Mouse (Mus musculus): ENCODE data around the gene Nostrin.

The Nostrin gene

DNA sequence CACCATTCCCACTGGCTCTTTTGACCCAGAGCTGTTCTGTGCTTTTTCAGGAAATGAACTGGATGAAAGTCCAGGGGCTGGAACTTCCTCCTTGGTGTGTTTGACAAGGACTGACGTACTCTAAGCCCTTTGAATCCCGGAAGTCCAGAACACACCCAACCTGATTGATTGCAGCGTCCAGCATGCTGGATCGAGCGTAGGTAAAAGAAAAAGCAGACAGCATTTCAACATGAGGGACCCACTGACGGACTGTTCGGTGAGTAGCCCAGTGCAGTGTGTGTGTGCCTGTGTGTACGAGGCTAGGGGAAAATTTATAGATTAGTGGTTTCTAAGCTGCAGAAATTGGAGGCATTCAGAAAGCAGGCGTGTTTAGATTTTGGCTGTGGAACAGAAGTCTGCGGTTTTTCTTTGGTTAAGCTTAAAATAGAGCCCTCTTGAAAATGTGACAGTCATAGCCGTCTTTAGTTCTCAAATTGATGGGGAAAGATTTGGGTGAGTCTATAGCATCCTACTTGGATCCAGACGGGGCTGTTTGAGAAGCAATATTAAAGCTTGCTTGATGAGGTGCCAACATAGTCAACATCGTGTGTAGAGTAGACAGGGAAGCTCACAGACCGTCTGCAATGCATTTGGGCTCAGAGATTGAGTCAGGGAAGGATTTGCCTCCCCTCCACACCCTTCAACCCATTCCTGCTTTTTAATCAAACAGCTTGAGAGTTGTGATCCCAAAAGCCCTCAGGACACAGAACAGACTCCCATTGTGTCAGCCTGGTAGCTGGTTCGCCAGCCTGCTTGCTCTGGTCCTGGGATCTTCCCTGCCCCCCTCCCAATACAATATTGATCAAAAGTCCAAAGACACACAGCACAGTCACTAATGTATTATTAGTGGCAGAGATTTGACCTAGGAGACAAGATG, at the start of gene Nostrin:
Nostrin (plus strand) TSS at position 140 of the 916 bp plus-strand sequence.
- DNase-seq: peak; percentile 61 to 63

DNA sequence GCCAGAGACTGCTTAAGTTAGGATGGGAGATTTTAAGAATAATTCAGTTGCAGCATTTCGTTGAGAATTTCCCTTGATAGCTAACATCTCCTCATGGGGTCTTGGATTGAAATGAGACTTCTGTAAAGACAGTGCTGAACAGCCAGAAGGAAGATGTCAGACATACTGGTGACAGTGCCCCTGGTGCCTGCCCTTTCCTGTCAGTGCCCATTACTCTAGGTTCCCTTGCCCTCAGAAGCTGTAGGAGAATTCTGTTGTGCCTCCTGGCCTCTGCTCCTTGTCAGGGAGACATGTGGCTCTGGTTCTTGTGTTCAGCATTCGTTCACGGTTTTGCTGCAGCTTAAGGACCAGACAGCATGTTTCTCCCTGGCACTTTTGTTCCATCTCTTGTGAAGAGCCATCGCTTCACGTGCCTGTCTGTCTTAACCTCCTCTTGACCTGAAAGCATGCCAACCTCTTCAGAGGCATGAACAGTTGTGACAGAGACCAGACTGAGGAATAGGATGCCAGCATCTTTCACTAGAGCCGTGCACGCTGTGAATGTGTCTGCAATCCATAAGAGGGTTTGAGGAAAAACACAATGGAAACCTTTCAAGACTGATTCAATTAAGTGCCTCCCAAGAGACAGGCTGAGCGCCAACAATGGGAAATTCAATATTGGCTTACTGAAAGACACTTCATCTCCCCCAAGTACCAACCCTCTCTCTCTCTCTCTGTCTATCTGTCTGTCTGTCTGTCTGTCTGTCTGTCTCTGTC, 48.9 kb upstream of the Nostrin start:
- DNase-seq: no peak

DNA sequence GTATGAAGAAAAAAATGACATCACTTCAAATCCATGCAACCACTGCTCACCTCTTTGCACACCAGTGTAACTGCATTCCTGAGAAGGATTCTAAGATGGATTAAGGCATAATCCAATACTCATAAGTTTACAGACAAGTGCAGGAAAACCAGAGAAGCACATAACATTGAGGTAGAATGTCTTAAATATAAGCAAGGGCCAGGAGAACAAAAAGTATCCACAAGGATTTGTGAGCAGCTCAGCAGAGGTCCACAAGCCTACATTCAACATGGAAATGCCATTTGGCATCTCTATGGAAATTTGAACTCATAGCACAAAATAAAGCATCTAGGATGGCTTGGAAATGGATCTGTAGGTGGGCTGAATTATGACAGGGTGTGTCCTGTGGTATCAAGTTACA, 39.8 kb upstream of the Nostrin start:
- DNase-seq: no peak

DNA sequence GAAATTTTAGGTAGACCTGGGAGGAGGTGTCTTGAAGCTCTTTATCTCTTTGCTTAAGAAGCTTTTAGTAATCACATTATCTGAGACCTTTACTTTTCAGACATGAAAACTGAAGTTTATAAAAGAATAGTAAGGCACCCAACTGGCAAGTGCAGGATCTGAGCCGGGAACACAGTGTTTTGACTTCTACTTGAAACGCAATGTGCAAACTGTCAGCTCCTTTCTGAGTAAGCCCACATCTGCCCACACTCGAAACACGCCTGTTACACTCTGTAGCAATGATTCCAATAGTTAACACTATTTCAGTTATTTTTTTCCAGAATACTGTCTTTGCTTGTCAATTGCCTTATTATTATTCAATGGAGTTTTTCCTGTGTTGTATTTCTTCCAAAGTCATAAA, 38.8 kb upstream of the Nostrin start:
- no peak for DNase-seq

DNA sequence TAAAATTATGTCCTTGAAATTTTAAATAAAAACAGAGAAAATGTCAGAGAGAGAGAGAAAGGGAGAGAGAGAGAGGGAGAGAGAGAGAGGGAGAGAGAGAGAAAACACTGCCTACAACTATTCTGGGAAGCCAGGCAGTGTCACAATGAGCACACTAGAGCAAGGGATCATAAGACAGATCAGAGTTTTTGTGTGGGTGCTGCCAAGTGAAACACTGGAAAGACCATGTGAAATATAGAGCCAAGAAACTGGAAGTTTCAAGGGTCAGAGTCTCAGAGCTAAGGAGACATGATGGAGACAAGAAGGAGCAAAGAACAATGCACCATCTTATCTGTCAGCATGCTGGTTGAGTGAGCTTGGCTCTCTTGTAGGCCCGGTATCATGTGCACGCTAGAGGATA, 38.1 kb upstream of the Nostrin start:
- DNase-seq: no peak

DNA sequence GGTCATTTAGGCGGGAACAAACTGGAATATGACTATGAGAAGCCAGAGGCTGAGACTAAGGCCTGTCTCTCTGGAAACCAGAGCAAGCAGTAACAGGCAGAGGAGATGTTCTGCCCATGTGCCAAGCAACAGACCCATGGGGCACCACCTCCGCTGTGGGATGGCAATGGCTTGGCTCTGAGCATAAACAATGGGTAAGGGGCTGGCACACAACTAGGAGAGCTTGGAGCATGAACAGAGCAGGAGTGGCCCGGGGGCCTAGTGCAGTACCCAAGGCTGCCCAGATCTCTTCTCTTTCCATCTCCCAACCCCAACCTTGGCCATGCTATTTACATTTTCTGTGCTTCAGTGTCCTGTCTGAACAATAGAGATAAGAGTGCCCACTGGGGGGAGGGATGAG, 36.9 kb upstream of the Nostrin start:
- no peak for DNase-seq

DNA sequence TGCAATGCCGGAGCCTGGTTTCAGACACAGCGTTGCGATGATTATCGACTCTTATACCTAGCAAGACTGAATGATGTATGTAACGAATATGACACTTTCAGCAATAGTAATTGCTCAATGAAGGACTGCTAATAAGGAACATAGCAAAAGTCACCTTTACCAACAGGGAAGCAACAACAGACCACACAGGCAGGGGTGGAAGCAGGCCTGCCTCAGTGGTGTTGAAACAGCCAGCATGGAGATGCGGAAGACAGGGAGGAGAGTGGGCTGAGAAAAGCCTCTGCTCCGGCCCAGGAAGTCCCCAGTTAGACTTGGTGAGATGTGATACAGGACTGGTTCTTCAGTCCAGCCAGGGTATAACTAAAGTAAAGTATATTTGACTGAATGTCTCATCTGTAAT, 36.5 kb upstream of the Nostrin start:
- no peak for DNase-seq

DNA sequence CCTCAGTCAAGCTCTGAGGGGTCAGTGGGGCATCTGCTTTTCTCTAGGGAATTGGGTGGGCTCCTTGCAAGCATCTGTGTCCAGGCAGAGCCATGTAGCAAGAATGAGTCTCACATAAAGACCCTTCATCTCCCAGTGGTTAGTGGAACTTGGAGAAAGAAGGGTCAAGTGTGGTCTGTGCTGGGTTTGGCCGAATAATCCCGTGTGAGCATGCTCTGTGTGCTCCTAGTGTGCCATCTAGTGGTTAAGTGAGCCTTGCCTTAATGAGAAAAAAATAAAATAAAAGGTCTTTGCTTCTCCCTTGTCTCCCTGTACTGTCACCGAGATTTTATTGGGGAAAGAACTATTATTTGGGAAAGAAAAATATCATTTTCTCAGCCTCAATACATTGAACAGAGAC, 34.9 kb upstream of the Nostrin start:
- DNase-seq: peak in 1 of 2 experiments; percentile 58

DNA sequence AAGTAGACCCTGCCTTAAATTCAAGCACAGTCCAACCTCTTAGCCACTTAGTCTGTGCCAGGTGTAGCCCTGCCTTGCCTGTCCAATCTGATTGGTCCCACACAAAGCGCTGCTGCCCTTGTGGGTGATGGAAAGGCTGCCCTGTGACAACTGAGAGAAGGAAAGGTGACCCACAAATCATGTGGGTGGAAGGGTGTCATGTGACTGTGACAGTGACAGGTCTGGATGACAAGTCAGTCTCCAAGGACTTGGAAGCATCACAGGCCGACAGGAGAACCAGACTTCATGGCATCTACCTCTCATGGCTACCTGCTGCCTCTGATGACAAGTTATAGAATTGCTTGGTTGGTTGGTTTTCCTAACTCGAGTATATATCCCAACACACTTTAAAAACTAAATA, 32.1 kb upstream of the Nostrin start:
- DNase-seq: no peak

DNA sequence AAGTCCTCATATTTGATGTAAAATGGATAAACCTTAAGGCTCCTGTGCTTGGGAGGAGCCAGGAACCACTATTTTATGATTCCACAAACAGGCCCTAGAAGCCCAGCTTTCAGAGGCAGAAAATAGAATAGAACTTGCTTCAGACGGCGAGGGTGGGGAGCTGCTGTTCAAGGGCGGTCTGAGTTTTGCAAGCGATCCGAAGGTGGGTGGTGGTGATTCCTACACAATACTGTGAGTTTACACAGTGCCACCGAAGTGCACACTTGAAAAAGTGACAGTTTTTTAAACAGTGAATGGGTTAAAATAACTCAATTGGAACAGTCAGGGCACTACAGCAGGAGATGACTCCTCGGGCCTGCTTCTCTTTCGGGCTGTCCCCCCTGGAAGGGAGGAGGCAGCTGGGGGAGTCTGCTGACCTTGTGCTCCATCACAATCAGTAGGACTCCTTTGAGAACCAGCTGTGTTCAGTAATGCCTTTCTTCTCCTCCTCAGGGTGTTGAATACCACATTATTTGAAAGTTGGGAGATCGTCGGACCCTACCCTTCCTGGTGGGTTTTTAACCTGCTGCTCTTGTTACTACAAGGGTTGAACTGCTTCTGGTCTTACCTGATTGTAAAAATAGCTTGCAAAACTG, 31.0 kb upstream of the Nostrin start:
- DNase-seq: no peak

DNA sequence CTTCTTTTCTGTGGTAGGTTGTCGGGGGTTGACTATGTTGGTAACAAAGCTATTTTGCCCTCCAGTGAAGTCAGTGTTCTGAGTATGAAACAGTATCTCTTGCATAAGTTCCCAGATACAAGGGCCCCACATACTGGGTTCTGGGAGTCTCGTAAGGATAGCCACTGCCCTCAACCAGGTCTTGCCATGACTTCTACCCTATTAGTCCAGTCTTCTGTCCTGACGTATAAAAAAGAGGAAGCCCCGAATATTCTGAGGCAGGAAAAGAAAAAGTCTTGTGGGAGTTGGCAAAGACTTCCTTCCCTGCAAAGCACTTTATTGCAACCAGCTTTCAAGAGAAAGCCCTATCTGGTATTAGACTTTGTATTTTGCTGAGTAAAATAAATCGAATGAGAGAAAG, 26.4 kb upstream of the Nostrin start:
- DNase-seq: no peak

DNA sequence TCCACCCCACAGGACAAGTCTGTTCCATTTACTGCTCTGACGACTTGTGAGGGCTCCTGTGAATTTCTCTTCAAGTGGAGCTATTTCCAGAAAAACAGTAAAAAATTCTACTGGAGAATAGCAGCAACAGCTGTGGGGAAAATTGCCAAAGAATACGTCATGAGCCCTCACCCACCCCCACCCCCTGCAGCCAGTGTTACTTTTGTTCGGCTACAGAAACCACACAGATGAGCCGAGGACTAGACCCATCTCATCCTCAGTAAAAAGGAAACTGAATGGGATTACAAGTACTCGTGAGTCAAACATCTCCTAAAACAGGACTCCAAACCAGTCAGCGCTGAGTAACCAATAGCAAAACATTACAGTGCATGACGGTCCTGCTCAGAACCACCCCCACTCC, 25.9 kb upstream of the Nostrin start:
- no peak for DNase-seq

DNA sequence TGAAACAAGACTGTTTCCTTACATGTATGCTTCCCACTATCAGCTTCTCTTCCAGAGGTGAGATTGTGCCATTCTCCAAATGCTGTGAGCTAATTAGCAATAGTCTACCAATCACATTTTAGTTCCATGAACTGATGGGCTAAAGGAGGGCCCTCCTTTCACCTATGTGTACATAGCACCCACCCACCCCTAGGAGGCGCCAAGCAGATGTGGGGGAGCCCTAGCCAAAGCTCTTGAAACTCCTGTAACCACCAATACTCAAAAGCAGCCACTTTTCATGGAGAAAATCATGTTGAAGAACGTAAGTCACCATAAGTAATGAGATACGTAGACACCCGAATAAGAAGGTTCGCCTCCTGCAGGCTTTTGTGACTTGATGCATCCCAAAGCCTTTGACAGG, 23.0 kb upstream of the Nostrin start:
- DNase-seq: no peak

DNA sequence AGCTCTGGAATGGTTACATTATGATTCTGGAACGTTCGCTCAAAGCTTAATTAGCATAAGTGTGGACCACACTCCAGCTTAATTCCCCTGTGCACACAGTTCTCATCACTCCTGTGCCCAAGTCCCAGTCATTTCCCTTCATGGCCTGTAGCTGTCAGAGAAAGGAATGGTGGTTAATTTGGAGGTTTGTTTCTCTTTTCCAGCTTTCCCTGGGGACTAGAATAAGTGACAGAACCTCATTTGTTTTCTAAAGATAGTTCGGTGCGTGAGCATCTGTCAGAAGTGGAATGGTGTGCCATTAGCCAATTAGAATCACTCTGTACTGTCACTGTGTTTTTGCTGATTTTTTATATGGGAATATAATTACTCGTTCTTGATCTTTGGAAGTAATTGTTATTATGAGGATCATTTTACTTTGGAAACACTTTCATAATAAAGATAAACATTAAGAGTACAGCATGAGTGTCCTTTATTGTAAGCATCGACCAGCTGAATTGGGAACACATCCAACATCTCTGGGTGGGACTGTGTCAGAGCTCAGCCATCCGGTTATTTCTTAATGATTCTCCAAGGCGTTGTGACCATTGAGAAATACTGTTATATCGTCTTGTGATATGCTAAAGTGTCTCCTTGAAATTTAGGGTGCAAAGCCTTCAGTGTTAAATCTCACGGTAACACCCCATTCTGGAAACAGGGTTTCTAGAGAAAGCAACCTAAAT, 21.6 kb upstream of the Nostrin start:
- DNase-seq: peak; percentile 34 to 56

DNA sequence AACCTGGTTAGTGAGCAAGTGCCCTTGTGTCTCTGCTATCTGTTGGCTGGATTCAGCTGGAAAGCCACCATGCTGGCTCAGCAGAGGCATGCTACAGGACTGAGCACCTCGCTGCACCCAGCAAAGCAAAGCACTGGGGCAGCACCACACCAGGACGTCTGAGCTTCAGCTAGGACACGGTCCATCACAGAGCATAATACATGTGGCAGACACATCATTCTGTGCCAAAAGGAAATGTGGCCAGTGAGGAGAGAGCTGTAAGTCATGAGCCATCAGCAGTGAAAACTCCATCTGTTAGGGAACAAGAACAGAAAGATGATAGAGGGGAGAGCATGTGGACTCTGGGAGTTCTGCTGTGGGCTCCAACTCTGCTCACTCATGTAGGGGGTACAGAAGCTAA, 19.7 kb upstream of the Nostrin start:
- no peak for DNase-seq

DNA sequence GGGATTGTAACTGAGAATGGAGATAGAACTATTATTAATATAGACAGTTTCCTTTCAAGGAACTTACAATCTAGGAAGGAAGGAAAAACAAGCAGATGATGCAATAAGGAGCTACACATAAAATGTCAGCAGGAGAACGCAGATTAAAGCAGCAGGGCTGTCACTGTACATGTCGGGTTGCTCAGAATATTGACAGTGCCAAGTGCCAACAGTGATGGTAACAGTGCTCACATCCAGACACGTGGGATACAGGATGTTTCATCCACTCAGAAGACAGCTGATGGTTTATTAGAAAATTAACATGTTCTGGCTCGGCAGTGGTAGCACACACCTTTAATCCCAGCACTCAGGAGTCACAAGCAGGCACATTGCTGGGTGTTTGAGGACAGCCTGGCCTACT, 18.8 kb upstream of the Nostrin start:
- DNase-seq: no peak

DNA sequence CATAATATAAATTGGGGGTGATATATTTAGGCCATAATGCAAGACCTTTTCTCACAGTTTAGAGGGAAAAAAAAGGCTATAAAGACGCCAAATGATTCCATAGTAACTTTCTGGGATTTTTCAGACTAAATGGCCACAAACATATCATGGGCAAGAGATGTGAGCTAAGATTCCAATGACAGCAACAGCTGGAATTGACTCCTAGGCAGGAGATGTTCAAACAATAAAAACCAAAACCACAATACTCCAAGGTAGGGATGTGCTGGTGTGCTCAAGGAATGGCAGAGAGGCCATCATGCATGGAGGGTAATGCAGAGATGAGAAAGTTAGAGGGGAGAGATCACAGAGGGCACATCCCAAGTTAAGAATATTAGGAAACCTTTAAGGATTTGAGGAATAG, 16.6 kb upstream of the Nostrin start:
- DNase-seq: no peak

DNA sequence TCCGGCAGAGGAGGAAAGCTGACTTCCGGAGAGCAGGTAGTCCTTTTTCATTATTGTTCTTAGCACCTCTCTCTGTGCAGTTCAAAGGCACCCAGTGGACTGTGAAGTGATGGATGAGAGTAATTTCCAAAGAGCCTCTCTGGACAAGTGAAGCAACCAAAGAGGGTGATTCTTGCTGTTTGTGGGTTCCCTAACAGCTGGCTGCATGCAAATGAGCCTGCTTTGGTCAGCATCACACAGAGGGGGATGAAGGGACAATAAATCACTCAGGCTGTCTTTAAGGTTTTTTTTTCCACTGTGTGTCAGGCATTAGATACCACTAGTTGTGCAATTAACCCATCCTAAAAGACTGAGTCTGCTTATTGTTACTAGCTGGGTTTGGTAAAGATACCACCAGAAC, 15.9 kb upstream of the Nostrin start:
- no peak for DNase-seq

DNA sequence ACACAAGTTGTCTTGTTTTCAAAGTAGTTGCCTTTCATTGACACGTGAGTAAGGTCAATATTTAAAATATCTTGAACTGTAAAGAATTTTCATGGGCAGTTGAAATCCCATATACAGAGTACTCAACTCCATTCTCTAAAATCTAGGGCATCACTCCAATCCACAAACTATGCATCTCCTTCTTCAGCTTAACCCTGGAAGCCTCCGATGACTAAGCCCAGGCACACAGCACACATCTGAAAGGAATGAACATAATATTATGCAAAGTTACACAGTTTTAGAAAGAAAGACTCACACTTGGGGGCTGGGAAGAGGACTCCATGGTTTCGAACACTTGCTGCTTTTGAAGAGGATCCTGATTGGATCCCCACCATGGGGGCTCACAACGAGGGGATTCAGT, 13.9 kb upstream of the Nostrin start:
- DNase-seq: no peak

DNA sequence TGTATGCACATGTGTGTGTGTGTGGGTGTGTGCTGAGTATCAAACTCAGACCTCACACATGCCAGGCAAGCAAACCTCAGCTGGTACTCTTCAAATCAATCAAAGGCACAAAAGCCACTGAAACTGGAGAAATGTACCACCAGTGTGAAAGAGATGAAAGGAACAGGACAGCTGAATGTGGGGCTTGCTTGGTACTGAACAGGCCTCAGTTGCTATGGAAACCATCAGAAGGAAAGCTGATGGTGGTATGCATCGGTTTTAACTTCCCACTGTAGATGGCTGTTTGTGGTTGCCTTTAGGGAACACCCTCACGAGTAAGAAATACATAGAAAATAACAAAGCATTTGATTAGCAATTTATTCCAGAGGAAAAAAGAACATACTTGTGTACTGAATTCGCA, 10.2 kb upstream of the Nostrin start:
- DNase-seq: no peak

DNA sequence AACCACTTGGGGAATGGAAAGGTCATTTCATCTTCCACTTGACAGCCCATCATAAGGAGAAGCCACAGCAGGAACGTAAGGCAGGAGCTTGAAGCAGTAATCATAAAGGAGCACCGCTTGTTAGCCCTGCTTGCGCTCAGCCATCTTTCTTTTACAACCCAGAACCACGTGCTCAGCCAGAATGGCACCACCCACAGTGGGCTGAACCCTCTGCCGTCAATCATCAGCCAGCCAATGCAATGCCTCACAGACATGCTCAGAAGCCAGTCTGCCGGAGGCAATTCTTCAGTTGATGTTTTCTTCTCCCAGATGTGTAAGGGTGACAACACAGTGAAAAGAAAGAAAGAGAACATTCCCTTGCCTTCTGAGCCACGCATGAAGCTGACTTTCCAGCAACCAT, 7.3 kb upstream of the Nostrin start:
- peak; percentile 30 to 45 for DNase-seq

DNA sequence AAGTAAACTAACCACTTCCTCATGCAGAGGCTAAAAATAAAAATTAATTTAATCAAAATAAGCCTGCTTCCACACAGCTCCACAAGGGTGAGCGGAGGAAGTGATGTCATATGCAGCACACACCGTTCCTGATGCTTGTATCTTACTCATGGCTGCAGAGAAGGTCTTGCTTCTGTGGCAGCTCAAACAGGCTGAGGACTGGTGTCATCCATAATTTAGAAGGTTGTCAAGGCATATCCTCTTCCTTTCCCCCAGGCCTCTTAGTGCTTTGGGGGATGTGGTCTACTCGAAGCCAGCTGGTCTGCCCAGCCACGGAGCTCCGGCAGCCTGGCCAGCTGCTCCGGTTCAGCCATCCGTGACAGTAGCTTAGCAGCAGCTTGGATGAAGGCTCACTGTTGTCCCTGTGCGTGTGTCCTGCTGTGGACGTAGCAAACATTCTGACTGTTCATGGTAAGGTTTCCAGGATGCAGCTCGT, 6.6 kb upstream of the Nostrin start:
- peak; percentile 49 to 74 for DNase-seq

Measured in lung, postnatal 4 days (tissue).